Mouse (Mus musculus) hematopoietic multipotent progenitor cell, adult 10-12 weeks (in vitro differentiated cells): ENCODE measurements around the gene Usp34. TPM values are rescaled to one million over a fixed set of nuclear protein-coding genes. Genes with fewer than 3 reads are reported as not detected.

ENCODE experiments used
- polyA plus RNA-seq: library from polyadenylated mRNA; stranded (reverse); fragments of >175 nt; gene quantifications from 2 replicates; pipeline ENCODE4 v1.2.3, GENCODE M21; 2012; ENCODE audit warnings: low replicate concordance

The Usp34 gene
- 1.2 and 3.9 TPM in 2 replicates for polyA plus RNA-seq

DNA sequence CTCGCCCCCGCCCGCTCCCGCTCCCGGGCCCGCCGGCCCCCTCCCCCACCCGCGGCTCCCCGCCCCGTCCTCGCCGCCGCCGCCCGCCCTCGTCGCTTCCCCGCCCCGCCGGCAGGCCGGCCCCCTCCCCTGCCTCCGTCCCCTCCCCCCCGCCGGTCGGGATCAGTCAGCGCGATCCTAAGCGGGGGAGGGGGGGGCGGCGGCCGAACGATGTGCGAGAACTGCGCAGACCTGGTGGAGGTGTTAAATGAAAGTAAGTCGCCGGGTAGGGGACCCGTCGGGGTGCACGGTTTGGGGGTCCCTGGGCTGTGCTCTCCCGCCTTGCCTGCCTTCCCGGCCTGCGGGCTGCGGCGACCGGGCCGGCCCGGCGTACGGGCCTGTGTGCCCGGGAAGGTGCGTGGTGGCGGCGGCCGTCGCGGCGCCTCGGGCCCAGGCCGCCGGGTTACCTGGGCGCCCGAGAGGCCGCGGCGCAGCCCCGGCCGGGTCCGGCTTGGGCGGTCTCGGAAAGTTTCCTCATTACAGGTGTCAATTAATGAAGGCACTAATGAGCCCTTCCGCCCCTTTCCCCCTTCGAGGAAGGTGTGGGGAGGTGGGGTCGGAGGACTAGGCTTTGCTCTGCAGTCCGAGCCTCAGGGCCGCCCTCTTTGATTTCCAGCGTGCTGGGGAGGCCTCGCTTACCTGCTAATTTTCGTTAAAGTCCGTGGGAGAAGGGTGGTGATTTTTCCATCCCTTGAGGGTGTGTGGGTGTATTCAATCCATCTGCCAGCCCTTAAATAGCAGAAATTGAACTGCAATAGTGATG lies at the start of gene Usp34:
Gene Usp34 (plus strand): TSS at position 132 of the 802 bp plus-strand sequence.

DNA sequence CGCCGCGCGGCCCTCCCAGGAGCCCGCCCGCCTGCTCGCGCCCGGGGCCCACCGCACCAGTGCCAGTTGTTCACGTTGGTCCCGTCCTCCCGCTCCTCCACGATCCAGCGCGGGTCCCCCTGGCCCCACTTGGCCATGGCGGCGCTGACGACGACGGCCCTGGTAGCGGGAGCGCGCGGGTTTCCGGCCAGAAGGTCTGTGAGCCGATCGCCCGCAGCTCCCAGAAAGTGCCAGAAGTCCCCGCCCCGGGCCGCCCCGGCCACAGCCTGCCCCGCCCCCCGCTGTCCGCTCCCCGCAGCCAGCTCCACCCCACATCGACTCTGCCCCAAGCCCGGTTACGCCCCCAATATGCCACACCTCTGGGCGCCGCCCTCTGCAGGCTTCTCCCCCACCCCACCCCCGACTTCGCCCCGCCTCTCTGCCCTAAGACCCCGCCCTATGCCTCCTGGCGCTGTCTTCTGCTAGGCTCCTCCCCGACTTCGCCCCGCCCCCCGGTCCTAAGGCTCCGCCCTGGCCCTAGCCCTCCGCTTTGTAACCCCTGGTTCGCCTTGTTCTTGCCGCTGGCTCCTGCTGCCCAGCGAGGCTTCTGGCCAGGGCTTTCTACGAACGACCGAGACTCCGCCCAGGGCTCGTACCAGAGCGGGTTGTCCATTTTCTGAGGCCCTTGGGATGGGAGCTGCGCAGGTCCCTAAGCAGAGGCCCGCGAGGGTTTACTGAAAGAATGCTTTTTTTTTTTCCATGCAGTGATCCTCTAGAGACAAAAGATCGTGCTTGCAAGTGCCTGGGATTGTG lies 191.2 kb downstream of the Usp34 start, which contains the start of gene Ahsa2:
Gene Ahsa2 (minus strand): TSS at position 313 of the 792 bp plus-strand sequence.

DNA sequence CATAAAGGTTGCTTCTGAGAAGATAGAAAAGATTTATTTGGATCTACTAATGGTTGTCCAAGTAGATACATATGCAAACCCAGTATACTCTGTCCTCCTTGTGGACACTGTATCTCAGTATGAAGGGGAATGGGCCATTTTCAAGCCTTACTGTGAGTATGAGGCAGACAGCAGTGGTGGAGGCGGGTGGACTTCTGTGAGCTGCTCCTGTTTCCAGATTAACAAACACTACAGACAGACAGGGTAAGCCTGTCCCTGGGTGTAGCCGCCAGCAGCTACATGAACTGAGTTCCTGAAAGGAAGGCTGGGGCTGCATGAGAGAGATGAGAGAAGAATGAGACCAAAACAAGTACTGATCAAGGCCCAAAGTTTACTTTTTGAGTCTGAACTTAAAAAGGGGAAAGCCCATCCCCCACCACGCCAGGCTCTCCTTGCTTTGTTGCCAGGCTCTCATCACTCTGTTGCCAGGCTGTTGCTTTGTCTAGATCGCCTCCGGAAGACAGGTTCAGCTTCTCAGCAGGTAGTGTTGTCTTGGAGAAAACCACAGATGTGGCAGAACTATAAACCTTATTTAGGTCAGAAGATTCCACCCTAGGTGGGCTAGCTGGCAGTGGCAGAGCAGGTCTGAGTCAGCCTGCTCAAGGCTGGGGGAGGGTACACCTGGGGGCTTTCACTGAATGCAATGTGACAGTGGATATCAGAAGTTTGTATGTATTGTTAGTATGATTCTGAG lies 213.9 kb downstream of the Usp34 start, which contains the start of gene 1700093K21Rik:
Gene 1700093K21Rik (minus strand): TSS at position 683 of the 733 bp plus-strand sequence.

Other genes with a start within 250 kb of the Usp34 start
- gene Xpo1, start 50.9 kb upstream of the Usp34 start, polyA plus RNA-seq = 11.4 and 18.7 TPM in 2 replicates
- 9.1 and 21.1 TPM in 2 replicates for gene Ahsa2, start 191.1 kb downstream of the Usp34 start, polyA plus RNA-seq
- gene 1700093K21Rik, start 214.3 kb downstream of the Usp34 start, polyA plus RNA-seq = not detected in 2 replicates